Comparison of ENCODE assay signal across 8 mouse cellular contexts in the genomic region with DNA sequence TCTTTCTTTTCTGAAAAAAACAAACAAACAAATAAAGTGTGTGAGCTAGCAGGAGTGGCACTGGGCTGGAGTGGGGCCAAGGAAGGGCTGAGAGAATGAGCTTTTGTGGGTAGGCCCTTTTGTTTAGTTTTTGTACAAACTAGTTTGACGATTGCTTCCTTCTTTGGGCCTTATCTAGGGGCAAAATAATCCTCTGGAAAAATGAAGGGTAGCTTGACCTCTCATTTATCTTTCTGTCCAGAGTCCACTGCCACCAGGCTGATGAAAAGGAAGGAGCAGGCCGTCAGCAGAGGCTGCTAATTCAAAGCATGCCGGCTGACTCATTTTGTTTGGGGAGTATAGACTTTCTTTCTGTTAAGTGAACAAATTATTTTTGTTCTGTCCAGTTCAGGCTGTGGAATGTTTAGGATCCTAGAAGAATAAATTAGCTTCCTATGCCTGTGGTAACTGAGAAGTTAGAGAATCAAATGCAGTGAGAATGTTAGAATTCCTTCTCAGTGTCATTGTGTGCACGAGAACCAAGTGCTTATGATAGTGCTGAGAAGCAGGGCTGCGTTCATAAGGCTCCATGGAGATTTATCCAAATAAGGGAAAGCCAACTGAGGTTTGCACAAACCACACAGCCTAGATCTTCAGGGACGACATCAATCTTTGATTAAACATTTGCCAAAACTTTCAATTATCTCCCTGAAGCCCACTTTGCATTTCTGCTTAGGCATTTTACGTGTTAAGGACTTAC.
DNase-seq lines count a peak whose midpoint lies in the region; ATAC-seq and TF ChIP-seq lines count a peak whose summit lies in the region.

No protein-coding gene starts in this region.

- peak overlapping the region; percentile 81 for H3K27ac ChIP-seq in heart, embryonic 10.5 days
- H3K27ac ChIP-seq in heart, embryonic 15.5 days = peak overlapping the region; percentile 51
- H3K27ac ChIP-seq in limb, embryonic 14.5 days (replicated peaks; ENCODE audit: low read depth, low read length) = 0 out of 2 replicates have a peak overlapping the region, but pooled peaks have one; percentile 19
- no peak overlapping the region for H3K27ac ChIP-seq in layer of hippocampus, adult 2 months

- H3K4me2 ChIP-seq in heart, embryonic 15.5 days = no peak overlapping the region
- H3K4me2 ChIP-seq in limb, embryonic 14.5 days (replicated peaks; ENCODE audit: low read depth, low read length, severe bottlenecking) = no peak overlapping the region

- TF ChIP-seq POLR2A in limb, embryonic 14.5 days (IDR thresholded peaks at IDR 0.05; ENCODE audit: borderline replicate concordance, extremely low read depth, insufficient read depth, insufficient read length) = no peak

- 15% methylated on average over 7 of the region's 7 CpGs for WGBS in heart, embryonic 10.5 days
- WGBS in heart, embryonic 15.5 days = 18% methylated on average over 7 of the region's 7 CpGs
- WGBS in limb, embryonic 14.5 days = 16% methylated on average over 7 of the region's 7 CpGs

- intact Hi-C loops in heart, postnatal 36 days (cut with DNase I) = no loop called here

- ATAC-seq in heart, embryonic 15.5 days (replicated peaks; ENCODE audit: insufficient number of reproducible peaks, insufficient read depth, low FRiP score, low read depth) = no peak
- no peak for ATAC-seq in limb, embryonic 14.5 days (ENCODE audit: low FRiP score, low read depth)

- no peak for TF ChIP-seq CTCF in layer of hippocampus, adult 2 months (conservative IDR thresholded peaks at IDR 0.05)

- DNase-seq in heart, embryonic 10.5 days (ENCODE audit: low spot score) = no peak
- DNase-seq in heart, postnatal 36 days = no peak
- DNase-seq in adrenal gland, postnatal 25 days = peak; percentile 41
- DNase-seq in limb, embryonic 14.5 days (ENCODE audit: low spot score) = no peak
- no peak for DNase-seq in frontal cortex, postnatal 10 days (ENCODE audit: low spot score in 2 of 2)
- no peak for DNase-seq in layer of hippocampus, adult 2 months (ENCODE audit: low spot score in 2 of 2)
- DNase-seq in spleen, adult 18-20 months = no peak

- no peaks in the 10 kb centered on the region for H3K27me3 ChIP-seq in heart, embryonic 10.5 days (ENCODE audit: insufficient read depth, poor library complexity, severe bottlenecking)
- no peaks in the 10 kb centered on the region for H3K27me3 ChIP-seq in heart, embryonic 15.5 days
- no peaks in the 10 kb centered on the region for H3K27me3 ChIP-seq in limb, embryonic 14.5 days (ENCODE audit: control insufficient read depth, insufficient read depth, low read length)

- H3K4me1 ChIP-seq in heart, embryonic 10.5 days = peaks cover 5% of the 10 kb centered on the region; the same call in 1 of the 2 replicates
- peaks cover 9% of the 10 kb centered on the region for H3K4me1 ChIP-seq in heart, embryonic 15.5 days (replicated peaks)
- H3K4me1 ChIP-seq in limb, embryonic 14.5 days (ENCODE audit: control insufficient read depth, insufficient read depth, low read length) = peaks cover 9% of the 10 kb centered on the region; the same call in 1 of the 2 replicates

- no peaks in the 10 kb centered on the region for H3K9me3 ChIP-seq in heart, embryonic 10.5 days
- no peaks in the 10 kb centered on the region for H3K9me3 ChIP-seq in heart, embryonic 15.5 days (replicated peaks)
- H3K9me3 ChIP-seq in limb, embryonic 14.5 days (ENCODE audit: control insufficient read depth, low read length) = no peaks in the 10 kb centered on the region

- H3K4me3 ChIP-seq in heart, embryonic 10.5 days = no peak overlapping the region
- H3K4me3 ChIP-seq in heart, embryonic 15.5 days = no peak overlapping the region
- H3K4me3 ChIP-seq in limb, embryonic 14.5 days (replicated peaks; ENCODE audit: low read length) = no peak overlapping the region
- H3K4me3 ChIP-seq in layer of hippocampus, adult 2 months = no peak overlapping the region

- no peak overlapping the region for H3K9ac ChIP-seq in heart, embryonic 15.5 days
- no peak overlapping the region for H3K9ac ChIP-seq in limb, embryonic 14.5 days (ENCODE audit: low read depth, low read length, severe bottlenecking)

- H3K36me3 ChIP-seq in heart, embryonic 10.5 days = no peaks in the 10 kb centered on the region
- no peaks in the 10 kb centered on the region for H3K36me3 ChIP-seq in heart, embryonic 15.5 days
- no peaks in the 10 kb centered on the region for H3K36me3 ChIP-seq in limb, embryonic 14.5 days (ENCODE audit: control insufficient read depth, insufficient read depth, low read length)
